Mouse (Mus musculus): ENCODE results near the gene Ccdc120. TPM values are rescaled to one million over a fixed set of nuclear protein-coding genes. Genes with fewer than 3 reads are reported as not detected.
A peak's percentile ranks its signal among the peaks of the same experiment; 100 is the strongest.

Gene Ccdc120
- total and polyA plus RNA-seq, 2 experiments: 0.37 to 1.1 TPM

GRCm38 (mm10) chrX:7733571-7734156 lies 17.0 kb downstream of the Ccdc120 start:
- TF ChIP-seq POLR2A (IDR thresholded peaks at IDR 0.05; ENCODE audit: extremely low read depth, insufficient read depth, low read length): no peak
- peak; percentile 61 for TF ChIP-seq CTCF (IDR thresholded peaks at IDR 0.05; ENCODE audit: low read depth, low read length)
- no peak overlapping the region for H3K27ac ChIP-seq (replicated peaks; ENCODE audit: insufficient read depth, low read depth, low read length)
- no peaks in the 10 kb centered on the region for H3K27me3 ChIP-seq (ENCODE audit: control insufficient read depth, insufficient read depth, low read length)
- no peaks in the 10 kb centered on the region; the same call in 1 of the 2 replicates for H3K4me1 ChIP-seq (ENCODE audit: control insufficient read depth, insufficient read depth, low read length)
- no peak for DNase-seq (ENCODE audit: extremely low read depth, low read depth, low spot score)
- WGBS: 60% methylated on average over 25 of the region's 26 CpGs
- no peaks in the 10 kb centered on the region for H3K36me3 ChIP-seq (ENCODE audit: control insufficient read depth, insufficient read depth, low read length)
- no peak overlapping the region for H3K9ac ChIP-seq (ENCODE audit: low read depth, low read length)
- H3K4me3 ChIP-seq (ENCODE audit: insufficient read depth, low read depth, low read length): no peak overlapping the region
- no peaks in the 10 kb centered on the region for H3K79me2 ChIP-seq (ENCODE audit: control insufficient read depth, insufficient read depth, low read length)

- 27% methylated on average over 4 of the region's 4 CpGs for WGBS
- DNase-seq (ENCODE audit: extremely low read depth, low read depth, low spot score): no peak
- H3K79me2 ChIP-seq (ENCODE audit: control insufficient read depth, insufficient read depth, low read length): no peaks in the 10 kb centered on the region
- H3K9ac ChIP-seq (ENCODE audit: low read depth, low read length): no peak overlapping the region
- H3K36me3 ChIP-seq (ENCODE audit: control insufficient read depth, insufficient read depth, low read length): peaks cover 2% of the 10 kb centered on the region; the same call in 1 of the 2 replicates
- H3K4me1 ChIP-seq (ENCODE audit: control insufficient read depth, insufficient read depth, low read length): no peaks in the 10 kb centered on the region; the same call in none of the 2 replicates
- no peak overlapping the region for H3K27ac ChIP-seq (replicated peaks; ENCODE audit: insufficient read depth, low read depth, low read length)
- no peaks in the 10 kb centered on the region for H3K27me3 ChIP-seq (ENCODE audit: control insufficient read depth, insufficient read depth, low read length)
- H3K4me3 ChIP-seq (ENCODE audit: insufficient read depth, low read depth, low read length): no peak overlapping the region
- TF ChIP-seq CTCF (IDR thresholded peaks at IDR 0.05; ENCODE audit: low read depth, low read length) (no peak), POLR2A (IDR thresholded peaks at IDR 0.05; ENCODE audit: extremely low read depth, insufficient read depth, low read length) (no peak)
These were observed 21.8 kb downstream of the Ccdc120 start for GRCm38 (mm10) chrX:7728922-7729265.

GRCm38 (mm10) chrX:7728215-7728921 lies 22.3 kb downstream of the Ccdc120 start, which contains the start of gene Praf2:
Gene Praf2, plus strand, starts transcription at chrX:7728439.
- no peak for TF ChIP-seq POLR2A (IDR thresholded peaks at IDR 0.05; ENCODE audit: extremely low read depth, insufficient read depth, low read length)
- no peak for TF ChIP-seq CTCF (IDR thresholded peaks at IDR 0.05; ENCODE audit: low read depth, low read length)
- Histone ChIP-seq H3K36me3 (ENCODE audit: control insufficient read depth, insufficient read depth, low read length) (peaks cover 2% of the 10 kb centered on the region; the same call in 1 of the 2 replicates), H3K9ac (ENCODE audit: low read depth, low read length) (peak within 1 kb of the TSS; percentile 9; the same call in 1 of the 2 replicates), H3K4me1 (ENCODE audit: control insufficient read depth, insufficient read depth, low read length) (no peaks in the 10 kb centered on the region; the same call in none of the 2 replicates), H3K79me2 (ENCODE audit: control insufficient read depth, insufficient read depth, low read length) (no peaks in the 10 kb centered on the region), H3K27ac (replicated peaks; ENCODE audit: insufficient read depth, low read depth, low read length) (peak within 1 kb of the TSS; percentile 28; the same call in 1 of the 2 replicates), H3K4me3 (ENCODE audit: insufficient read depth, low read depth, low read length) (peak within 1 kb of the TSS; percentile 59), H3K27me3 (ENCODE audit: control insufficient read depth, insufficient read depth, low read length) (no peaks in the 10 kb centered on the region)
- peak; percentile 78 for DNase-seq (ENCODE audit: extremely low read depth, low read depth, low spot score)
- WGBS: 9% methylated on average over 42 of the region's 42 CpGs

- peaks cover 2% of the 10 kb centered on the region; the same call in 1 of the 2 replicates for H3K36me3 ChIP-seq (ENCODE audit: control insufficient read depth, insufficient read depth, low read length)
- TF ChIP-seq POLR2A (IDR thresholded peaks at IDR 0.05; ENCODE audit: extremely low read depth, insufficient read depth, low read length) (no peak), CTCF (IDR thresholded peaks at IDR 0.05; ENCODE audit: low read depth, low read length) (no peak)
- DNase-seq (ENCODE audit: extremely low read depth, low read depth, low spot score): peak; percentile 78
- H3K27me3 ChIP-seq (ENCODE audit: control insufficient read depth, insufficient read depth, low read length): no peaks in the 10 kb centered on the region
- WGBS: 23% methylated on average over 13 of the region's 13 CpGs
- no peak overlapping the region for H3K9ac ChIP-seq (ENCODE audit: low read depth, low read length)
- no peak overlapping the region; the same call in 1 of the 2 replicates for H3K27ac ChIP-seq (replicated peaks; ENCODE audit: insufficient read depth, low read depth, low read length)
- H3K4me3 ChIP-seq (ENCODE audit: insufficient read depth, low read depth, low read length): no peak overlapping the region
- H3K4me1 ChIP-seq (ENCODE audit: control insufficient read depth, insufficient read depth, low read length): no peaks in the 10 kb centered on the region; the same call in none of the 2 replicates
- H3K79me2 ChIP-seq (ENCODE audit: control insufficient read depth, insufficient read depth, low read length): peaks cover 3% of the 10 kb centered on the region; the same call in 1 of the 2 replicates
These were observed 23.5 kb downstream of the Ccdc120 start for GRCm38 (mm10) chrX:7727176-7727575.

- no peaks in the 10 kb centered on the region; the same call in none of the 2 replicates for H3K4me1 ChIP-seq (ENCODE audit: control insufficient read depth, insufficient read depth, low read length)
- TF ChIP-seq CTCF (IDR thresholded peaks at IDR 0.05; ENCODE audit: low read depth, low read length) (no peak), POLR2A (IDR thresholded peaks at IDR 0.05; ENCODE audit: extremely low read depth, insufficient read depth, low read length) (no peak)
- no peak overlapping the region for H3K4me3 ChIP-seq (ENCODE audit: insufficient read depth, low read depth, low read length)
- peaks cover 3% of the 10 kb centered on the region; the same call in 1 of the 2 replicates for H3K79me2 ChIP-seq (ENCODE audit: control insufficient read depth, insufficient read depth, low read length)
- no peak overlapping the region for H3K27ac ChIP-seq (replicated peaks; ENCODE audit: insufficient read depth, low read depth, low read length)
- WGBS: 86% methylated on average over 12 of the region's 12 CpGs
- peaks cover 2% of the 10 kb centered on the region; the same call in 1 of the 2 replicates for H3K36me3 ChIP-seq (ENCODE audit: control insufficient read depth, insufficient read depth, low read length)
- DNase-seq (ENCODE audit: extremely low read depth, low read depth, low spot score): no peak
- no peaks in the 10 kb centered on the region for H3K27me3 ChIP-seq (ENCODE audit: control insufficient read depth, insufficient read depth, low read length)
- no peak overlapping the region for H3K9ac ChIP-seq (ENCODE audit: low read depth, low read length)
These were observed 24.9 kb downstream of the Ccdc120 start for GRCm38 (mm10) chrX:7725841-7726240.

Measured in liver, adult 2 months (tissue).